Mouse (Mus musculus): ENCODE measurements at regions not wholly inside any gene's neighbourhood (a gene's known extent, or its start where the extent isn't known, plus 50 kb on each side); places are given as distances from the start of the nearest gene placed in this dataset.

- DNase-seq (ENCODE audit: low spot score in 2 of 2): no peak
Observed at GRCm38 (mm10) chr19:60148313-60148965, 78.1 kb downstream of the Fam204a start.

GRCm38 (mm10) chr19:60146451-60147190 is 79.9 kb downstream of the Fam204a start:
- no peak for DNase-seq (ENCODE audit: low spot score in 2 of 2)

GRCm38 (mm10) chr19:60145242-60145641 is 81.3 kb downstream of the Fam204a start:
- no peak for DNase-seq (ENCODE audit: low spot score in 2 of 2)

GRCm38 (mm10) chr19:60144336-60144989 is 82.0 kb downstream of the Fam204a start:
- DNase-seq (ENCODE audit: low spot score in 2 of 2): peak; percentile 27 to 78

- no peak for DNase-seq (ENCODE audit: low spot score in 2 of 2)
Observed at GRCm38 (mm10) chr19:60138881-60139280, 87.6 kb downstream of the Fam204a start.

GRCm38 (mm10) chr19:60136491-60136890 is 90.0 kb downstream of the Fam204a start:
- DNase-seq (ENCODE audit: low spot score in 2 of 2): no peak

- no peak for DNase-seq (ENCODE audit: low spot score in 2 of 2)
Observed at GRCm38 (mm10) chr19:60134447-60135328, 91.8 kb downstream of the Fam204a start.

GRCm38 (mm10) chr19:60129635-60130034 is 96.9 kb downstream of the Fam204a start:
- no peak for DNase-seq (ENCODE audit: low spot score in 2 of 2)

- DNase-seq (ENCODE audit: low spot score in 2 of 2): no peak
Observed at GRCm38 (mm10) chr19:60124638-60125037, 101.9 kb downstream of the Fam204a start.

- DNase-seq (ENCODE audit: low spot score in 2 of 2): no peak
Observed at GRCm38 (mm10) chr19:60120917-60121316, 105.6 kb downstream of the Fam204a start.

GRCm38 (mm10) chr19:60119051-60119450 is 107.5 kb downstream of the Fam204a start:
- DNase-seq (ENCODE audit: low spot score in 2 of 2): no peak

GRCm38 (mm10) chr19:60113666-60114388 is 112.7 kb downstream of the Fam204a start:
- DNase-seq (ENCODE audit: low spot score in 2 of 2): no peak

GRCm38 (mm10) chr19:60110278-60110677 is 116.2 kb downstream of the Fam204a start:
- DNase-seq (ENCODE audit: low spot score in 2 of 2): no peak

GRCm38 (mm10) chr19:60109488-60109887 is 117.0 kb downstream of the Fam204a start:
- DNase-seq (ENCODE audit: low spot score in 2 of 2): no peak

- DNase-seq (ENCODE audit: low spot score in 2 of 2): no peak
Observed at GRCm38 (mm10) chr19:60097915-60098314, 128.6 kb downstream of the Fam204a start.

- no peak for DNase-seq (ENCODE audit: low spot score in 2 of 2)
Observed at GRCm38 (mm10) chr19:60074986-60075385, 131.5 kb upstream of the Rab11fip2 start.

GRCm38 (mm10) chr19:60073328-60073727 is 129.9 kb upstream of the Rab11fip2 start:
- no peak for DNase-seq (ENCODE audit: low spot score in 2 of 2)

GRCm38 (mm10) chr19:60066183-60066582 is 122.7 kb upstream of the Rab11fip2 start:
- no peak for DNase-seq (ENCODE audit: low spot score in 2 of 2)

- no peak for DNase-seq (ENCODE audit: low spot score in 2 of 2)
Observed at GRCm38 (mm10) chr19:60055121-60055874, 111.8 kb upstream of the Rab11fip2 start.

- DNase-seq (ENCODE audit: low spot score in 2 of 2): no peak
Observed at GRCm38 (mm10) chr19:60051151-60051550, 107.7 kb upstream of the Rab11fip2 start.

Measured in frontal cortex, postnatal 10 days (tissue).